Mouse (Mus musculus): ENCODE results near the gene Ch25h.

GRCm38 (mm10) chr19:34524646-34525045 is 49.7 kb upstream of the Ch25h start:
- TF ChIP-seq CTCF (IDR thresholded peaks at IDR 0.05; ENCODE audit: low read depth) (no peak), EP300 (IDR thresholded peaks at IDR 0.05; ENCODE audit: low read depth) (no peak)

Measured in liver, postnatal 0 days (tissue).